Comparison of ENCODE assay signal across 1 mouse cellular context in genomic region chr4:134186268-134186667, GRCm38 (mm10).
TF ChIP-seq lines count a peak whose summit lies in the region.

No protein-coding gene starts in this region.

TF ChIP-seq in MEL, 35 proteins besides CTCF, POLR2A, EP300 and RAD21:
- TF ChIP-seq ZMIZ1 (IDR thresholded peaks at IDR 0.05; ENCODE audit: low read depth, low read length): no peak
- TF ChIP-seq MYB (IDR thresholded peaks at IDR 0.05; ENCODE audit: low read depth, low read length): no peak
- no peak for TF ChIP-seq TBP (IDR thresholded peaks at IDR 0.05; ENCODE audit: low read depth, low read length)
- TF ChIP-seq POLR2AphosphoS2 (IDR thresholded peaks at IDR 0.05; ENCODE audit: low read length): no peak
- TF ChIP-seq ELF1 (IDR thresholded peaks at IDR 0.05; ENCODE audit: low read depth, low read length): no peak
- TF ChIP-seq MYC (IDR thresholded peaks at IDR 0.05; ENCODE audit: low read depth, low read length): no peak
- no peak for TF ChIP-seq RCOR1 (IDR thresholded peaks at IDR 0.05; ENCODE audit: low read depth, low read length)
- TF ChIP-seq USF2 (IDR thresholded peaks at IDR 0.05; ENCODE audit: borderline replicate concordance in 1 of 2, insufficient read depth in 1 of 2, low read depth in 1 of 2, low read length in 2 of 2): no peak
- no peak for TF ChIP-seq MXI1 (IDR thresholded peaks at IDR 0.05; ENCODE audit: low read depth, low read length)
- TF ChIP-seq USF1 (IDR thresholded peaks at IDR 0.05; ENCODE audit: low read depth, low read length): no peak
- no peak for TF ChIP-seq GABPA (IDR thresholded peaks at IDR 0.05; ENCODE audit: low read depth, low read length)
- TF ChIP-seq SMC3 (IDR thresholded peaks at IDR 0.05; ENCODE audit: low read depth, low read length): no peak
- TF ChIP-seq ZNF384 (IDR thresholded peaks at IDR 0.05; ENCODE audit: low read depth, low read length): no peak
- TF ChIP-seq POLR2AphosphoS5 (IDR thresholded peaks at IDR 0.05; ENCODE audit: borderline replicate concordance, low read depth, low read length): no peak
- no peak for TF ChIP-seq MEF2A (IDR thresholded peaks at IDR 0.05; ENCODE audit: extremely low read depth, insufficient replicate concordance, low read depth, low read length, poor library complexity, severe bottlenecking)
- no peak for TF ChIP-seq CHD1 (IDR thresholded peaks at IDR 0.05; ENCODE audit: low read depth, low read length)
